Mouse (Mus musculus) liver, adult 2 months (tissue): ENCODE measurements around the gene Ttc21a. TPM values are rescaled to one million over a fixed set of nuclear protein-coding genes. Genes with fewer than 3 reads are reported as not detected.

ENCODE experiments used
- DNase-seq: peaks from one replicate; pipeline ENCODE4 v3.0.0-alpha.2; 2011; ENCODE audit warnings: low read depth, low spot score; ENCODE audit errors: extremely low read depth
- H3K27ac ChIP-seq: fragments of 200-500 bp; replicated peaks from 2 replicates; pipeline ENCODE4 v1.5.1; 2012; ENCODE audit warnings: low read depth, mild to moderate bottlenecking, control low read depth, inconsistent platforms, low read length; ENCODE audit not compliant: insufficient read depth
- H3K27me3 ChIP-seq: fragments of 200-500 bp; 2 replicates; pipeline ENCODE4 v1.6.1; 2012; ENCODE audit warnings: mild to moderate bottlenecking, moderate library complexity, low read length, inconsistent platforms; ENCODE audit not compliant: control insufficient read depth, insufficient read depth
- H3K36me3 ChIP-seq: fragments of 200-500 bp; 2 replicates; pipeline ENCODE4 v1.6.1; 2012; ENCODE audit warnings: low read length, inconsistent platforms; ENCODE audit not compliant: control insufficient read depth, insufficient read depth
- H3K4me1 ChIP-seq: fragments of 200-500 bp; 2 replicates; pipeline ENCODE4 v1.6.1; 2011; ENCODE audit warnings: low read length; ENCODE audit not compliant: control insufficient read depth, insufficient read depth
- H3K4me3 ChIP-seq: fragments of 200-500 bp; 2 replicates; pipeline ENCODE4 v1.5.1; 2011; ENCODE audit warnings: low read depth, mild to moderate bottlenecking, control low read depth, low read length, moderate library complexity; ENCODE audit not compliant: insufficient read depth
- H3K79me2 ChIP-seq: fragments of 200-500 bp; 2 replicates; pipeline ENCODE4 v1.6.1; 2012; ENCODE audit warnings: inconsistent platforms, mild to moderate bottlenecking, low read length, moderate library complexity; ENCODE audit not compliant: control insufficient read depth, insufficient read depth
- H3K9ac ChIP-seq: fragments of 200-500 bp; 2 replicates; pipeline ENCODE4 v1.6.1; 2012; ENCODE audit warnings: low read depth, mild to moderate bottlenecking, control low read depth, inconsistent platforms, low read length
- CTCF ChIP-seq: fragments of 200-500 bp; IDR thresholded peaks from 2 replicates; pipeline ENCODE4 v1.5.1; 2011; ENCODE audit warnings: low read depth, low read length, control low read depth
- POLR2A ChIP-seq: fragments of 200-500 bp; IDR thresholded peaks from 2 replicates; pipeline ENCODE4 v1.6.1; 2011; ENCODE audit warnings: low read length, control low read depth; ENCODE audit not compliant: insufficient read depth; ENCODE audit errors: extremely low read depth
- WGBS: fragments of 180-500 bp; shearing (Covaris S2); methylation state at CpG from one replicate; pipeline ENCODE4 v1.1.7; 2018; 5-methylcytosine and 5-hydroxymethylcytosine counted together
- polyA plus RNA-seq: library from polyadenylated mRNA; depleted of rRNA; stranded (reverse); fragments of >200 nt; gene quantifications from 2 replicates; pipeline ENCODE4 v1.2.3, GENCODE M21; 2012; rRNA removed
- total RNA-seq: library from RNA; depleted of rRNA; stranded (reverse); fragments of >200 nt; gene quantifications from 2 replicates; pipeline ENCODE4 v1.2.3, GENCODE M21; 2014; rRNA removed

Gene Ttc21a
- 0.07 TPM in 1 of 2 replicates, not detected in the other for total RNA-seq
- polyA plus RNA-seq, result not detected in 2 replicates

- WGBS, result under 1% methylated on average over 40 of the region's 40 CpGs
- H3K27me3 ChIP-seq, result no peaks in the 10 kb centered on the region
- TF ChIP-seq CTCF, result no peak
- peak; percentile 92 for TF ChIP-seq POLR2A
- peak; percentile 69 for DNase-seq
- no peaks in the 10 kb centered on the region for H3K36me3 ChIP-seq
- H3K9ac ChIP-seq, result peak within 1 kb of the TSS; percentile 90
- peak within 1 kb of the TSS; percentile 84 for H3K4me3 ChIP-seq
- peak within 1 kb of the TSS; percentile 76 for H3K27ac ChIP-seq
- peaks cover 17% of the 10 kb centered on the region for H3K4me1 ChIP-seq
- peaks cover 10% of the 10 kb centered on the region; the same call in 1 of the 2 replicates for H3K79me2 ChIP-seq
These were observed at the start of gene Ttc21a, which contains the start of gene Gorasp1 for GRCm38 (mm10) chr9:119937005-119937773. Gene Ttc21a, plus strand, starts transcription at chr9:119937606. Gene Gorasp1, minus strand, starts transcription at chr9:119937565.

- H3K27me3 ChIP-seq, result no peaks in the 10 kb centered on the region
These were observed 48.6 kb upstream of the Ttc21a start for GRCm38 (mm10) chr9:119888843-119889246.

GRCm38 (mm10) chr9:119889446-119889845 is 48.0 kb upstream of the Ttc21a start:
- H3K27me3 ChIP-seq, result no peaks in the 10 kb centered on the region
- no peak for TF ChIP-seq POLR2A
- TF ChIP-seq CTCF, result no peak
- H3K9ac ChIP-seq, result no peak overlapping the region
- H3K4me3 ChIP-seq, result no peak overlapping the region
- no peak for DNase-seq
- no peaks in the 10 kb centered on the region for H3K36me3 ChIP-seq
- no peaks in the 10 kb centered on the region for H3K79me2 ChIP-seq
- H3K27ac ChIP-seq, result no peak overlapping the region
- WGBS, result 88% methylated on average over 9 of the region's 9 CpGs
- H3K4me1 ChIP-seq, result no peaks in the 10 kb centered on the region

More at GRCm38 (mm10) chr9:119888843-119889246, 48.6 kb upstream of the Ttc21a start:
- H3K9ac ChIP-seq, result no peak overlapping the region
- no peak overlapping the region for H3K27ac ChIP-seq
- H3K4me3 ChIP-seq, result no peak overlapping the region
- WGBS, result 75% methylated on average over 2 of the region's 2 CpGs
- DNase-seq, result no peak
- H3K4me1 ChIP-seq, result no peaks in the 10 kb centered on the region
- H3K79me2 ChIP-seq, result no peaks in the 10 kb centered on the region
- no peaks in the 10 kb centered on the region for H3K36me3 ChIP-seq
- TF ChIP-seq POLR2A, result no peak
- no peak for TF ChIP-seq CTCF

- no peak overlapping the region for H3K4me3 ChIP-seq
- peak; percentile 27 for DNase-seq
- TF ChIP-seq CTCF (0 out of 2 replicates have a peak, but pooled peaks have one; percentile 32), POLR2A (no peak)
These were observed 46.7 kb upstream of the Ttc21a start for GRCm38 (mm10) chr9:119890692-119891091.

GRCm38 (mm10) chr9:119893881-119894280 is 43.5 kb upstream of the Ttc21a start:
- no peaks in the 10 kb centered on the region for H3K27me3 ChIP-seq
- no peak overlapping the region for H3K27ac ChIP-seq
- no peak overlapping the region for H3K9ac ChIP-seq
- no peak for DNase-seq
- no peak for TF ChIP-seq CTCF
- no peak for TF ChIP-seq POLR2A
- peaks cover 29% of the 10 kb centered on the region; the same call in 1 of the 2 replicates for H3K79me2 ChIP-seq
- H3K4me3 ChIP-seq, result no peak overlapping the region
- no peaks in the 10 kb centered on the region for H3K36me3 ChIP-seq
- H3K4me1 ChIP-seq, result peaks cover 8% of the 10 kb centered on the region
- WGBS, result 93% methylated on average over 5 of the region's 5 CpGs

More at GRCm38 (mm10) chr9:119890692-119891091, 46.7 kb upstream of the Ttc21a start:
- 52% methylated on average over 2 of the region's 2 CpGs for WGBS
- Histone ChIP-seq H3K79me2 (peaks cover 8% of the 10 kb centered on the region; the same call in 1 of the 2 replicates), H3K27me3 (no peaks in the 10 kb centered on the region), H3K9ac (no peak overlapping the region), H3K27ac (no peak overlapping the region), H3K36me3 (no peaks in the 10 kb centered on the region), H3K4me1 (peaks cover 4% of the 10 kb centered on the region)
